Mouse (Mus musculus) CD4-positive, CD25-positive, alpha-beta regulatory T cell, adult 9 weeks (primary cell): ENCODE results near the gene Ifih1. TPM values are rescaled to one million over a fixed set of nuclear protein-coding genes. Genes with fewer than 3 reads are reported as not detected.

ENCODE experiments used
- polyA plus RNA-seq: library from polyadenylated mRNA; unstranded; fragments of 100-300 nt; shearing (Covaris generic); gene quantifications from one replicate; pipeline ENCODE4 v1.2.1, GENCODE M21; 2017

Gene Ifih1
- 27.0 TPM for polyA plus RNA-seq

DNA sequence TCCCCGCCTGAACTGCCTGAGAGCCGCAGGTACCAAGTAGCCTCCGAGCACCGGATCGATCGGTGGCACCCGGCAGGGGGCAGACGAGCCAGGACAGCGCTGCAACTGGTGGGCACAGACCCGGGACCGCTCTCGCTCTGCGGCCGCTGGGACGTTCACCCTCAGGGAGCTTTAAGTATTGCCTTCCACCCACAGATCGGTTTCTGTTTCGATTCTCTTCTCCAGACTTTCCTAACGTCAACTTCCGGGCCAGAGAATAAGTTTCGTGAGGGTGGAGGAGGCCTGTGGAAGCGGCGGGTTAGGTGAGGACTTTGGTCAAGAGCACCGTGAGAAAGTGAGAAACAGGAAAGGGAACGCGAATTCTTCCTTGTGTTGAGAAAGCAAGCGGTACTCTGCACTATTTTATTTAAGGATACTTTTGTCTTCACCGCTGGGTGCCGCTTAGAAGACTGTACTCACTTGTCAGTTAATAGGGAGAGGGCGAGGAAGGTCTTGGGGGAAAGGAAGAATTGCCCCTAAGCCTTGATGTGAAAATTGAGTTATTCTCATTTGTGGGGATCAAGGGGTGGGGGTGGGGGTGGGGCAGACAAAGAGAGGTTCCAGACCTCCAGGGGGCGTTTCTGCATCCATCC lies at the start of gene Ifih1:
Gene Ifih1 (minus strand): TSS at position 242 of the 632 bp plus-strand sequence.

DNA sequence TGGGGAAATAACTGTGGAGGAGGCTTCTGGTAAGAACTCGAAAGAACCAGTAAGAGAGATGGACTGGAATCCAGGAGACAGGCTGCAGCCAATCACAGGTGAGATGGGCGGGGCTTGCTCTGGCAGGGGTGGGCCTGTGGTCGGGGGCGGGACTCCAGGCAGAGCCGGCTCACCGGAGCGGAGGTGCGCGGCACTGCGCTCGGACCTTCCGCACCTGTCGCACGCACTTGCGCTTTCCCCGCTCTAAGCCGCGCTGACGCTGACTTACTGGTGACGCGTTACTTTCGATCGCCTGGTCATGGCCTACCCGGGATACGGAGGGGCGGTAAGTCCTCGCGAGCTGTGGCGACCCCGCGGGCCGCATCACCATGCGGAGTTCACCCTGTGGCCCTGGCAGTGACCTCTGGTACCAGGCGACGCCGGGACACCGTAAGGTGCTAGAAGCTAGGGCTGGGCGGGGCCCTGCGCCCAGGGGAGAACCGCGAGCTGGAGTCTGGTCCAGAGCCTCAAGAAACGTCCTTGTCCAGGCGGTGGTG lies 18.1 kb upstream of the Ifih1 start, which contains the start of gene Gca:
Gene Gca (plus strand): TSS at position 151 of the 536 bp plus-strand sequence.

DNA sequence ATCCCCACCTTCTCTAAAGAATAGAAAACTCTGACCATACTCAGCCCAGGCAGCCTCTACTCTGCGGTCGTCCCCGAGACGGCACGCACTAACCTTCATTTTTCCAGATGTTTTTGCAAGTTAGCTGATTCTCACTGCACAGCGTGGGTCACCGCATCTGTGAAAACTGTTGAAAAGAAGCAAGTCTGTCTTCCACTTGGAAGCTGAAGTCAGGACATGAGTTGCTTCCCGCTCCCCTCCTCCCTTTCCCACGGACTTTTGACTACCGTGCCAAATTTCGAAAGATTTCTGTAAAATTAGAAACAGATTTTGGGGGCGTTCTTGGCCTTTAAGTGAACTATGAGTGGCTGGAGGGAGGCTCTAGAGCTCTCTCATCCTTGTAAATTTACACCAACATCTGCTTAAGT lies 72.3 kb downstream of the Ifih1 start, which contains the start of gene Fap:
Gene Fap (minus strand): TSS at position 323 of the 407 bp plus-strand sequence.

Other genes with a start within 250 kb of the Ifih1 start
- 178 TPM for gene Dpp4, start 234.0 kb downstream of the Ifih1 start, polyA plus RNA-seq
- not detected for gene Gcg, start 162.6 kb downstream of the Ifih1 start, polyA plus RNA-seq
- 0.27 TPM for gene Fap, start 72.2 kb downstream of the Ifih1 start, polyA plus RNA-seq
- 0.46 TPM for gene Gca, start 18.0 kb upstream of the Ifih1 start, polyA plus RNA-seq